Mouse (Mus musculus): ENCODE measurements around the gene Arl11. TPM values are rescaled to one million over a fixed set of nuclear protein-coding genes. Genes with fewer than 3 reads are reported as not detected.
A peak's percentile ranks its signal among the peaks of the same experiment; 100 is the strongest.

The Arl11 gene
- total and polyA plus RNA-seq, 3 experiments = 0.12 to 0.68 TPM; not detected in 1

GRCm38 (mm10) chr14:61278676-61279300 lies 30.8 kb upstream of the Arl11 start:
- no peaks in the 10 kb centered on the region for H3K79me2 ChIP-seq (ENCODE audit: control insufficient read depth, insufficient read depth, low read length, poor library complexity)
- H3K4me1 ChIP-seq (ENCODE audit: control insufficient read depth in 1 of 2, insufficient read depth in 2 of 2, low read length in 2 of 2) = no peaks in the 10 kb centered on the region
- no peak overlapping the region for H3K9ac ChIP-seq (ENCODE audit: control insufficient read depth, low read depth, low read length, poor library complexity, severe bottlenecking)
- H3K27ac ChIP-seq (ENCODE audit: control insufficient read depth, low read depth, low read length) = no peak overlapping the region
- no peak overlapping the region for H3K4me3 ChIP-seq (ENCODE audit: control insufficient read depth in 1 of 2, insufficient read depth in 1 of 2, low read depth in 2 of 2, low read length in 2 of 2)
- no peaks in the 10 kb centered on the region for H3K27me3 ChIP-seq (ENCODE audit: control insufficient read depth in 1 of 2, insufficient read depth in 2 of 2, low read length in 2 of 2)
- DNase-seq (ENCODE audit: low read depth, low spot score) = peak; percentile 58
- H3K9me3 ChIP-seq (replicated peaks; ENCODE audit: insufficient read depth, low read length) = no peaks in the 10 kb centered on the region
- H3K36me3 ChIP-seq (ENCODE audit: control insufficient read depth in 1 of 2, insufficient read depth in 2 of 2, low read length in 2 of 2) = peaks cover 0 to 2% of the 10 kb centered on the region in 2 experiments; a peak in 2 of 4 replicates
- TF ChIP-seq CHD2 (IDR thresholded peaks at IDR 0.05; ENCODE audit: low read length) (no peak), POLR2AphosphoS5 (IDR thresholded peaks at IDR 0.05; ENCODE audit: borderline replicate concordance, low read depth, low read length) (no peak), EP300 (IDR thresholded peaks at IDR 0.05; ENCODE audit: low read depth in 1 of 2, low read length in 2 of 2) (no peak), GATA1 (IDR thresholded peaks at IDR 0.05; ENCODE audit: low read depth, low read length) (no peak), JUND (IDR thresholded peaks at IDR 0.05; ENCODE audit: low read depth, low read length) (no peak), USF1 (IDR thresholded peaks at IDR 0.05; ENCODE audit: low read depth, low read length) (no peak), MAZ (IDR thresholded peaks at IDR 0.05; ENCODE audit: low read depth, low read length) (no peak), MYC (IDR thresholded peaks at IDR 0.05; ENCODE audit: low read depth, low read length) (no peak), MAX (IDR thresholded peaks at IDR 0.05; ENCODE audit: low read length) (0 out of 2 replicates have a peak, but pooled peaks have one; percentile 24), GABPA (IDR thresholded peaks at IDR 0.05; ENCODE audit: low read depth, low read length) (no peak), MAFK (IDR thresholded peaks at IDR 0.05; ENCODE audit: borderline replicate concordance, low read depth, low read length) (peak; percentile 48; the same call in 1 of the 2 replicates), ZC3H11A (IDR thresholded peaks at IDR 0.05; ENCODE audit: low read depth, low read length) (no peak), MYB (IDR thresholded peaks at IDR 0.05; ENCODE audit: low read depth, low read length) (no peak), TCF12 (IDR thresholded peaks at IDR 0.05; ENCODE audit: low read depth, low read length) (no peak), KAT2A (conservative IDR thresholded peaks at IDR 0.05; ENCODE audit: low read depth, low read length) (no peak), ELF1 (IDR thresholded peaks at IDR 0.05; ENCODE audit: low read depth, low read length) (no peak)

- Histone ChIP-seq H3K79me2 (ENCODE audit: control insufficient read depth, insufficient read depth, low read length, poor library complexity) (no peaks in the 10 kb centered on the region), H3K27ac (ENCODE audit: control insufficient read depth, low read depth, low read length) (no peak overlapping the region), H3K27me3 (ENCODE audit: control insufficient read depth in 1 of 2, insufficient read depth in 2 of 2, low read length in 2 of 2) (no peaks in the 10 kb centered on the region), H3K9ac (ENCODE audit: control insufficient read depth, low read depth, low read length, poor library complexity, severe bottlenecking) (no peak overlapping the region), H3K4me3 (ENCODE audit: control insufficient read depth in 1 of 2, insufficient read depth in 1 of 2, low read depth in 2 of 2, low read length in 2 of 2) (no peak overlapping the region), H3K9me3 (replicated peaks; ENCODE audit: insufficient read depth, low read length) (no peaks in the 10 kb centered on the region), H3K4me1 (ENCODE audit: control insufficient read depth in 1 of 2, insufficient read depth in 2 of 2, low read length in 2 of 2) (no peaks in the 10 kb centered on the region), H3K36me3 (ENCODE audit: control insufficient read depth in 1 of 2, insufficient read depth in 2 of 2, low read length in 2 of 2) (no peaks in the 10 kb centered on the region)
- TF ChIP-seq TCF12 (IDR thresholded peaks at IDR 0.05; ENCODE audit: low read depth, low read length) = no peak
- no peak for TF ChIP-seq SMC3 (IDR thresholded peaks at IDR 0.05; ENCODE audit: low read depth, low read length)
- DNase-seq (ENCODE audit: low read depth, low spot score) = no peak
Measured at GRCm38 (mm10) chr14:61288606-61289286, 20.8 kb upstream of the Arl11 start.
